Mouse (Mus musculus): Measurements from ENCODE around the gene Zfp874a.
"Not testable (repeated sequence)": the region's sequence is repeated elsewhere in the genome, so short reads cannot be mapped to it uniquely, and the experiment has no call there.

Zfp874a gene

GRCm38 (mm10) chr13:67376255-67376654 lies 75.2 kb downstream of the Zfp874a start:
- not testable (repeated sequence) for DNase-seq (ENCODE audit: low spot score in 2 of 2)

GRCm38 (mm10) chr13:67375050-67375911 lies 76.1 kb downstream of the Zfp874a start, which contains the start of the genes Gm28041 and Zfp456:
Gene Gm28041 (minus strand): TSS chr13:67375733.
Gene Zfp456 (minus strand): TSS chr13:67375810.
- DNase-seq (ENCODE audit: low spot score in 2 of 2) = peak in 1 of 2 experiments; percentile 62
